Mouse (Mus musculus): ENCODE data around the gene Plekhb2.

The Plekhb2 gene

GRCm38 (mm10) chr1:34831381-34831780 is 18.4 kb upstream of the Plekhb2 start:
- DNase-seq (ENCODE audit: low spot score in 2 of 2), result no peak

GRCm38 (mm10) chr1:34834904-34835303 is 14.9 kb upstream of the Plekhb2 start:
- DNase-seq (ENCODE audit: low spot score in 2 of 2), result no peak

GRCm38 (mm10) chr1:34837951-34838689 is 11.7 kb upstream of the Plekhb2 start:
- DNase-seq (ENCODE audit: low spot score in 2 of 2), result no peak

GRCm38 (mm10) chr1:34839241-34839640 is 10.5 kb upstream of the Plekhb2 start:
- no peak for DNase-seq (ENCODE audit: low spot score in 2 of 2)

- DNase-seq (ENCODE audit: low spot score in 2 of 2), result no peak
These were observed 7.9 kb upstream of the Plekhb2 start for GRCm38 (mm10) chr1:34841709-34842388.

- DNase-seq (ENCODE audit: low spot score in 2 of 2), result peak in 1 of 2 experiments; percentile 35
These were observed 7.4 kb upstream of the Plekhb2 start for GRCm38 (mm10) chr1:34842389-34842861.

- DNase-seq (ENCODE audit: low spot score in 2 of 2), result peak; percentile 73 to 80
These were observed 6.7 kb upstream of the Plekhb2 start, which contains the start of gene Fam168b for GRCm38 (mm10) chr1:34842887-34843618. TSS of gene Fam168b (minus strand) at chr1:34843065.

GRCm38 (mm10) chr1:34847070-34847469 is 2.7 kb upstream of the Plekhb2 start:
- DNase-seq (ENCODE audit: low spot score in 2 of 2), result no peak

GRCm38 (mm10) chr1:34850343-34851136 is 764 bp downstream of the Plekhb2 start:
- no peak for DNase-seq (ENCODE audit: low spot score in 2 of 2)

GRCm38 (mm10) chr1:34851562-34851961 is 1.8 kb downstream of the Plekhb2 start:
- no peak for DNase-seq (ENCODE audit: low spot score in 2 of 2)

GRCm38 (mm10) chr1:34852116-34852878 is 2.5 kb downstream of the Plekhb2 start:
- no peak for DNase-seq (ENCODE audit: low spot score in 2 of 2)

GRCm38 (mm10) chr1:34853786-34854185 is 4.0 kb downstream of the Plekhb2 start:
- no peak for DNase-seq (ENCODE audit: low spot score in 2 of 2)

GRCm38 (mm10) chr1:34855056-34855739 is 5.4 kb downstream of the Plekhb2 start:
- no peak for DNase-seq (ENCODE audit: low spot score in 2 of 2)

GRCm38 (mm10) chr1:34858671-34859070 is 8.9 kb downstream of the Plekhb2 start:
- DNase-seq (ENCODE audit: low spot score in 2 of 2), result peak in 1 of 2 experiments; percentile 26

GRCm38 (mm10) chr1:34859761-34860160 is 10.0 kb downstream of the Plekhb2 start:
- no peak for DNase-seq (ENCODE audit: low spot score in 2 of 2)

- no peak for DNase-seq (ENCODE audit: low spot score in 2 of 2)
These were observed 10.4 kb downstream of the Plekhb2 start for GRCm38 (mm10) chr1:34860205-34860604.

GRCm38 (mm10) chr1:34862877-34863276 is 13.1 kb downstream of the Plekhb2 start:
- no peak for DNase-seq (ENCODE audit: low spot score in 2 of 2)

GRCm38 (mm10) chr1:34863323-34863722 is 13.5 kb downstream of the Plekhb2 start:
- DNase-seq (ENCODE audit: low spot score in 2 of 2), result no peak

GRCm38 (mm10) chr1:34864243-34864642 is 14.5 kb downstream of the Plekhb2 start:
- no peak for DNase-seq (ENCODE audit: low spot score in 2 of 2)

- no peak for DNase-seq (ENCODE audit: low spot score in 2 of 2)
These were observed 16.1 kb downstream of the Plekhb2 start for GRCm38 (mm10) chr1:34865866-34866265.
